Mouse (Mus musculus) B cell, adult 62 days (primary cell): ENCODE measurements around the gene Prickle1. TPM values are rescaled to one million over a fixed set of nuclear protein-coding genes. Genes with fewer than 3 reads are reported as not detected.

Experiments used
- total RNA-seq: library from RNA; stranded (reverse); gene quantifications from 4 replicates; pipeline ENCODE4 v1.2.4, GENCODE M21; 2023

The Prickle1 gene
- total RNA-seq, result not detected in 4 replicates

GRCm38 (mm10) chr15:93595746-93596145 is at the start of gene Prickle1:
Prickle1 (minus strand) TSS chr15:93595891.

Other genes starting within 250 kb of the Prickle1 start
- 77.5 to 107 TPM (median 81.1 TPM) in 4 replicates for gene Zcrb1, start 197.6 kb downstream of the Prickle1 start, total RNA-seq
- 39.7 to 46.8 TPM (median 43.4 TPM) in 4 replicates for gene Pphln1, start 197.5 kb downstream of the Prickle1 start, total RNA-seq